Mouse (Mus musculus): Measurements from ENCODE around the gene Kirrel3. TPM values are rescaled to one million over a fixed set of nuclear protein-coding genes. Genes with fewer than 3 reads are reported as not detected.

The Kirrel3 gene
- polyA plus RNA-seq, 1 experiment, result not detected

- H3K27ac ChIP-seq (replicated peaks; ENCODE audit: low read depth, low read length), result no peak overlapping the region
- no peaks in the 10 kb centered on the region for H3K4me1 ChIP-seq (ENCODE audit: control insufficient read depth, insufficient read depth, insufficient read length, low read length)
- no peak overlapping the region for H3K4me3 ChIP-seq (ENCODE audit: insufficient read depth, low read depth, low read length)
Measured at GRCm38 (mm10) chr9:34858071-34858470, 372.4 kb downstream of the Kirrel3 start.

- H3K4me3 ChIP-seq (ENCODE audit: insufficient read depth, low read depth, low read length), result no peak overlapping the region
- H3K27ac ChIP-seq (replicated peaks; ENCODE audit: low read depth, low read length), result no peak overlapping the region
- H3K4me1 ChIP-seq (ENCODE audit: control insufficient read depth, insufficient read depth, insufficient read length, low read length), result no peaks in the 10 kb centered on the region
Measured at GRCm38 (mm10) chr9:34860934-34861333, 375.2 kb downstream of the Kirrel3 start.

GRCm38 (mm10) chr9:34861775-34862174, 376.1 kb downstream of the Kirrel3 start:
- Histone ChIP-seq H3K27ac (replicated peaks; ENCODE audit: low read depth, low read length) (no peak overlapping the region), H3K4me1 (ENCODE audit: control insufficient read depth, insufficient read depth, insufficient read length, low read length) (no peaks in the 10 kb centered on the region), H3K4me3 (ENCODE audit: insufficient read depth, low read depth, low read length) (no peak overlapping the region)

- Histone ChIP-seq H3K4me3 (ENCODE audit: insufficient read depth, low read depth, low read length) (no peak overlapping the region), H3K27ac (replicated peaks; ENCODE audit: low read depth, low read length) (no peak overlapping the region), H3K4me1 (ENCODE audit: control insufficient read depth, insufficient read depth, insufficient read length, low read length) (no peaks in the 10 kb centered on the region)
Measured at GRCm38 (mm10) chr9:34865606-34866005, 379.9 kb downstream of the Kirrel3 start.

- H3K4me3 ChIP-seq (ENCODE audit: insufficient read depth, low read depth, low read length), result no peak overlapping the region
- H3K4me1 ChIP-seq (ENCODE audit: control insufficient read depth, insufficient read depth, insufficient read length, low read length), result no peaks in the 10 kb centered on the region
- peak overlapping the region; percentile 80 for H3K27ac ChIP-seq (replicated peaks; ENCODE audit: low read depth, low read length)
Measured at GRCm38 (mm10) chr9:34871316-34871966, 385.7 kb downstream of the Kirrel3 start.

GRCm38 (mm10) chr9:34875238-34875637, 389.5 kb downstream of the Kirrel3 start:
- H3K4me1 ChIP-seq (ENCODE audit: control insufficient read depth, insufficient read depth, insufficient read length, low read length), result no peaks in the 10 kb centered on the region
- no peak overlapping the region for H3K27ac ChIP-seq (replicated peaks; ENCODE audit: low read depth, low read length)
- no peak overlapping the region for H3K4me3 ChIP-seq (ENCODE audit: insufficient read depth, low read depth, low read length)

GRCm38 (mm10) chr9:34877186-34877585, 391.5 kb downstream of the Kirrel3 start:
- no peak overlapping the region for H3K27ac ChIP-seq (replicated peaks; ENCODE audit: low read depth, low read length)
- H3K4me1 ChIP-seq (ENCODE audit: control insufficient read depth, insufficient read depth, insufficient read length, low read length), result no peaks in the 10 kb centered on the region
- H3K4me3 ChIP-seq (ENCODE audit: insufficient read depth, low read depth, low read length), result no peak overlapping the region

GRCm38 (mm10) chr9:34877799-34878198, 392.1 kb downstream of the Kirrel3 start:
- Histone ChIP-seq H3K4me1 (ENCODE audit: control insufficient read depth, insufficient read depth, insufficient read length, low read length) (no peaks in the 10 kb centered on the region), H3K4me3 (ENCODE audit: insufficient read depth, low read depth, low read length) (no peak overlapping the region), H3K27ac (replicated peaks; ENCODE audit: low read depth, low read length) (no peak overlapping the region)

- H3K4me3 ChIP-seq (ENCODE audit: insufficient read depth, low read depth, low read length), result no peak overlapping the region
- H3K27ac ChIP-seq (replicated peaks; ENCODE audit: low read depth, low read length), result no peak overlapping the region
- no peaks in the 10 kb centered on the region for H3K4me1 ChIP-seq (ENCODE audit: control insufficient read depth, insufficient read depth, insufficient read length, low read length)
Measured at GRCm38 (mm10) chr9:34881750-34882149, 396.1 kb downstream of the Kirrel3 start.

- H3K27ac ChIP-seq (replicated peaks; ENCODE audit: low read depth, low read length), result no peak overlapping the region
- H3K4me1 ChIP-seq (ENCODE audit: control insufficient read depth, insufficient read depth, insufficient read length, low read length), result no peaks in the 10 kb centered on the region
- no peak overlapping the region for H3K4me3 ChIP-seq (ENCODE audit: insufficient read depth, low read depth, low read length)
Measured at GRCm38 (mm10) chr9:34882211-34882610, 396.5 kb downstream of the Kirrel3 start.

- H3K27ac ChIP-seq (replicated peaks; ENCODE audit: low read depth, low read length), result no peak overlapping the region
- H3K4me1 ChIP-seq (ENCODE audit: control insufficient read depth, insufficient read depth, insufficient read length, low read length), result no peaks in the 10 kb centered on the region
- H3K4me3 ChIP-seq (ENCODE audit: insufficient read depth, low read depth, low read length), result no peak overlapping the region
Measured at GRCm38 (mm10) chr9:34883122-34883521, 397.4 kb downstream of the Kirrel3 start.

GRCm38 (mm10) chr9:34884325-34884724, 398.6 kb downstream of the Kirrel3 start:
- no peaks in the 10 kb centered on the region for H3K4me1 ChIP-seq (ENCODE audit: control insufficient read depth, insufficient read depth, insufficient read length, low read length)
- H3K4me3 ChIP-seq (ENCODE audit: insufficient read depth, low read depth, low read length), result no peak overlapping the region
- H3K27ac ChIP-seq (replicated peaks; ENCODE audit: low read depth, low read length), result no peak overlapping the region

- Histone ChIP-seq H3K27ac (replicated peaks; ENCODE audit: low read depth, low read length) (no peak overlapping the region), H3K4me3 (ENCODE audit: insufficient read depth, low read depth, low read length) (no peak overlapping the region), H3K4me1 (ENCODE audit: control insufficient read depth, insufficient read depth, insufficient read length, low read length) (no peaks in the 10 kb centered on the region)
Measured at GRCm38 (mm10) chr9:34884942-34885341, 399.2 kb downstream of the Kirrel3 start.

- no peak overlapping the region for H3K4me3 ChIP-seq (ENCODE audit: insufficient read depth, low read depth, low read length)
- no peaks in the 10 kb centered on the region for H3K4me1 ChIP-seq (ENCODE audit: control insufficient read depth, insufficient read depth, insufficient read length, low read length)
- no peak overlapping the region for H3K27ac ChIP-seq (replicated peaks; ENCODE audit: low read depth, low read length)
Measured at GRCm38 (mm10) chr9:34886746-34887145, 401.1 kb downstream of the Kirrel3 start.

- Histone ChIP-seq H3K27ac (replicated peaks; ENCODE audit: low read depth, low read length) (no peak overlapping the region), H3K4me3 (ENCODE audit: insufficient read depth, low read depth, low read length) (no peak overlapping the region), H3K4me1 (ENCODE audit: control insufficient read depth, insufficient read depth, insufficient read length, low read length) (no peaks in the 10 kb centered on the region)
Measured at GRCm38 (mm10) chr9:34887196-34887595, 401.5 kb downstream of the Kirrel3 start.

GRCm38 (mm10) chr9:34888298-34888697, 402.6 kb downstream of the Kirrel3 start:
- no peaks in the 10 kb centered on the region for H3K4me1 ChIP-seq (ENCODE audit: control insufficient read depth, insufficient read depth, insufficient read length, low read length)
- H3K27ac ChIP-seq (replicated peaks; ENCODE audit: low read depth, low read length), result no peak overlapping the region
- H3K4me3 ChIP-seq (ENCODE audit: insufficient read depth, low read depth, low read length), result no peak overlapping the region

Measured in brown adipose tissue, adult 24 weeks (tissue).